Mouse (Mus musculus) adrenal gland, adult 18-20 months (tissue): Measurements from ENCODE around the gene Llgl1. TPM values are rescaled to one million over a fixed set of nuclear protein-coding genes. Genes with fewer than 3 reads are reported as not detected.
A peak's percentile ranks its signal among the peaks of the same experiment; 100 is the strongest.

ENCODE experiments used
- DNase-seq, 2 experiments: peaks; one replicate each; pipeline ENCODE4 v3.0.0; 2021 to 2022; ENCODE audit warnings: low spot score in 2 of 2
- microRNA-seq, 2 experiments: library from miRNA; unstranded; fragments of <30 nt; microRNA quantifications; one replicate each; pipeline ENCODE4 v1.2.0; 2021; ENCODE audit warnings: borderline number of aligned reads in 2 of 2
- total RNA-seq, 2 experiments: library from RNA; stranded (reverse); gene quantifications; 1 replicate in 1 of 2; 2 replicates in 1 of 2; pipeline ENCODE4 v1.2.3; 2021

Gene Llgl1
- total RNA-seq, 2 experiments from 2014 or later, result 19.2 to 22.6 TPM

- no peak for DNase-seq
Measured at GRCm38 (mm10) chr11:60719263-60719662, 19.7 kb downstream of the Llgl1 start.

- peak; percentile 88 to 90 for DNase-seq
Measured at GRCm38 (mm10) chr11:60726601-60727391, 27.3 kb downstream of the Llgl1 start, which contains the start of gene Flii. Flii (minus strand) TSS chr11:60727263.

- no peak for DNase-seq
Measured at GRCm38 (mm10) chr11:60727392-60728140, 28.0 kb downstream of the Llgl1 start.

- peak; percentile 85 to 86 for DNase-seq
Measured at GRCm38 (mm10) chr11:60728260-60728761, 28.8 kb downstream of the Llgl1 start, which contains the start of gene Mief2. Mief2 (plus strand) TSS chr11:60728398.

GRCm38 (mm10) chr11:60729217-60729641 lies 29.7 kb downstream of the Llgl1 start:
- DNase-seq, result peak in 1 of 2 experiments; percentile 42

- no peak for DNase-seq
Measured at GRCm38 (mm10) chr11:60730169-60730568, 30.6 kb downstream of the Llgl1 start.

- no peak for DNase-seq
Measured at GRCm38 (mm10) chr11:60731251-60731650, 31.7 kb downstream of the Llgl1 start.

GRCm38 (mm10) chr11:60734206-60734605 lies 34.7 kb downstream of the Llgl1 start:
- DNase-seq, result no peak

- no peak for DNase-seq
Measured at GRCm38 (mm10) chr11:60735191-60735590, 35.7 kb downstream of the Llgl1 start.

GRCm38 (mm10) chr11:60736491-60736890 lies 37.0 kb downstream of the Llgl1 start:
- DNase-seq, result no peak

GRCm38 (mm10) chr11:60737450-60737849 lies 37.9 kb downstream of the Llgl1 start:
- DNase-seq, result no peak

- DNase-seq, result no peak
Measured at GRCm38 (mm10) chr11:60740321-60740720, 40.8 kb downstream of the Llgl1 start.

GRCm38 (mm10) chr11:60755570-60755969 lies 56.0 kb downstream of the Llgl1 start:
- DNase-seq, result no peak

- DNase-seq, result no peak
Measured at GRCm38 (mm10) chr11:60761681-60762080, 62.2 kb downstream of the Llgl1 start.

Small RNAs within 50 kb of the gene (microRNA-seq; reads per million reads assigned to microRNA genes)
- gene Mir5100, result 4.7 to 4.9 reads per million in 2 experiments

Other genes starting within 250 kb of the Llgl1 start
- gene Drg2, start 245.1 kb upstream of the Llgl1 start, total RNA-seq, result 10 to 100 TPM; 54.6 to 65.5 TPM
- under 1 TPM; 0.10 to 0.13 TPM for gene Myo15, start 230.4 kb upstream of the Llgl1 start, total RNA-seq
- gene Alkbh5, start 163.3 kb upstream of the Llgl1 start, total RNA-seq, result 100 to 1,000 TPM in 1 of 2 experiments, 10 to 100 TPM in 1; 85.0 to 117 TPM
- gene Flii, start 27.5 kb downstream of the Llgl1 start, total RNA-seq, result 100 to 1,000 TPM; 145 to 174 TPM
- 10 to 100 TPM; 27.0 to 32.3 TPM for gene Mief2, start 28.7 kb downstream of the Llgl1 start, total RNA-seq
- 1 to 10 TPM; 5.9 to 7.7 TPM for gene Top3a, start 77.6 kb downstream of the Llgl1 start, total RNA-seq
- gene Smcr8, start 77.8 kb downstream of the Llgl1 start, total RNA-seq, result 10 to 100 TPM; 26.9 to 28.4 TPM
- 10 to 100 TPM; 21.4 to 81.1 TPM for gene Shmt1, start 112.0 kb downstream of the Llgl1 start, total RNA-seq
- 10 to 100 TPM; 44.3 to 54.0 TPM for gene Dhrs7b, start 130.9 kb downstream of the Llgl1 start, total RNA-seq
- 10 to 100 TPM; 47.8 to 55.9 TPM for gene Tmem11, start 179.5 kb downstream of the Llgl1 start, total RNA-seq
- gene Natd1, start 215.0 kb downstream of the Llgl1 start, total RNA-seq, result 10 to 100 TPM; 21.6 to 22.9 TPM
- 100 to 1,000 TPM in 1 of 2 experiments, 10 to 100 TPM in 1; 71.7 to 116 TPM for gene Map2k3, start 232.3 kb downstream of the Llgl1 start, total RNA-seq